Comparison of ENCODE assay signal across 9 mouse cellular contexts in the genomic region with DNA sequence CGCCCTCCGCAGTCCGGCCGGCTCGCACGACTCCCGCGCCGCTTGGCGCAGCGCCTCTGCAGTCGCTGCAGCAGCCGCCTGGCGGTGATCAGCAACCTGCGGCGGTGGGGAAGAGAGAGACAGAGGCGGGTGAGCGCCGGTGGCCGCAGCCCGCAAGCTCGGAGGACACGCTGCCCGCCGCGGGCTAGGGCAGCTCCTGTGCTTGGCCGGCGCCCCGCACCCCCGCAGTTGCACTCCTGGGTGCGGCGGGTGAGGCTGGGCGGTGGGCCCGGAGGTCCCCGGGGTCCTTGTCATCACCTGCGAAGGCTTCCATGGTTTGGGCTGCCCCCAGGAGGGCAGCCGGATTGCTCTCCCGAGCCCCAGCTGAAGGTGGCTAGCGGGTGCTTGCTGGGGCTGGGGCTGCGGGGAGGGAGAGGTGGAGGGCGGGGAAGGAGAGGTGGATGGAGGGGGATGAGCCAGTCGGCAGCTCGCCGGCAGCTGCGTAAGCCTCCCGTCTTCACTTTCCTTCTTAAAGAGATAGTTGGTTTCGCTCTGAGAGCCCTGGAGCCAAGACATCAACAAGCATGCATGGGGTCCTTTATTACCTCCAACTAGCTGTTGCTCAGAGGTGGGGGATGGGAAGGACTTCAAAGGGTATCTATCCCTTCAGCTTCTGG. TPM values are rescaled to one million over a fixed set of nuclear protein-coding genes. Genes with fewer than 3 reads are reported as not detected.
A peak's percentile ranks its signal among the peaks of the same experiment; 100 is the strongest.
DNase-seq lines count a peak whose midpoint lies in the region; ATAC-seq and TF ChIP-seq lines count a peak whose summit lies in the region.
"Had no signal": no experiment of that assay in that cellular context is flagged by ENCODE, and none has a peak within 500 bp of the region (broad histone marks: within the 10 kb centered on the region; RNA-seq: fewer than 3 reads in every experiment).

TSS of gene Snph (minus strand) at position 435 of the 656 bp plus-strand sequence.

- no peaks in the 10 kb centered on the region for H3K36me3 ChIP-seq in hindbrain, embryonic 16.5 days (ENCODE audit: control insufficient read depth, insufficient read depth, low read length)

- under 1% methylated on average over 47 of the region's 47 CpGs for WGBS in hindbrain, embryonic 16.5 days

- H3K4me2 ChIP-seq in hindbrain, embryonic 16.5 days (ENCODE audit: low read length), result peak within 1 kb of the TSS; percentile 84

- peaks cover 9% of the 10 kb centered on the region; the same call in 1 of the 2 replicates for H3K4me1 ChIP-seq in cortical plate, adult 2 months (ENCODE audit: control insufficient read depth, insufficient read depth, low read length)
- peaks cover 22% of the 10 kb centered on the region for H3K4me1 ChIP-seq in hindbrain, embryonic 16.5 days (ENCODE audit: control insufficient read depth, insufficient read depth, low read depth, low read length)

- DNase-seq in adrenal gland, adult (ENCODE audit: inconsistent age in 2 of 2, low spot score in 1 of 2), result peak; percentile 82 to 91
- DNase-seq in gastrocnemius, postnatal 10 days, result peak; percentile 54
- peak; percentile 78 for DNase-seq in left cerebral cortex, adult 11 months (ENCODE audit: low spot score)
- DNase-seq in lung, postnatal 10 days, result peak; percentile 62
- peak; percentile 65 for DNase-seq in ovary, postnatal 36 days (ENCODE audit: low spot score)
- DNase-seq in urinary bladder, adult 2 months (ENCODE audit: low spot score), result peak; percentile 48

- ATAC-seq in hindbrain, embryonic 16.5 days, result peak; percentile 92

- no peaks in the 10 kb centered on the region for H3K27me3 ChIP-seq in hindbrain, embryonic 16.5 days (replicated peaks; ENCODE audit: control insufficient read depth, insufficient read depth, low read length)

- peak within 1 kb of the TSS; percentile 93 for H3K9ac ChIP-seq in hindbrain, embryonic 16.5 days (ENCODE audit: low read depth, low read length)

- H3K9me3 ChIP-seq in hindbrain, embryonic 16.5 days (ENCODE audit: control insufficient read depth, low read length), result no peaks in the 10 kb centered on the region

- TF ChIP-seq CTCF in cortical plate, adult 2 months (IDR thresholded peaks at IDR 0.05; ENCODE audit: extremely low read depth, insufficient read depth, low read length), result no peak

- peak within 1 kb of the TSS; percentile 47 for H3K4me3 ChIP-seq in cortical plate, adult 2 months (ENCODE audit: insufficient read depth, low read length)
- peak within 1 kb of the TSS; percentile 92 for H3K4me3 ChIP-seq in hindbrain, embryonic 16.5 days (ENCODE audit: low read length)
- H3K4me3 ChIP-seq: erythroblast, embryonic 14.5 days had no signal

- TF ChIP-seq POLR2A in cortical plate, adult 2 months (IDR thresholded peaks at IDR 0.05; ENCODE audit: extremely low read depth, insufficient read depth, low read length), result peak; percentile 57; the same call in 1 of the 2 replicates

- peak within 1 kb of the TSS; percentile 95 for H3K27ac ChIP-seq in cortical plate, adult 2 months (ENCODE audit: insufficient read depth, low read length)
- peak within 1 kb of the TSS; percentile 94 for H3K27ac ChIP-seq in hindbrain, embryonic 16.5 days (ENCODE audit: low read depth, low read length)

RNA-seq across cellular contexts. Expression of gene Snph, which starts in this region (rescaled TPM):
- 170 and 186 TPM in 2 replicates for polyA plus RNA-seq in cortical plate, adult 2 months (2012; rRNA removed)
- total RNA-seq in gastrocnemius, postnatal 10 days (2021), result 1 to 10 TPM; 6.4 to 8.2 TPM
- 24.8 and 28.3 TPM in 2 replicates for polyA plus RNA-seq in hindbrain, embryonic 16.5 days (2015; fragmentation: Nextera tagmentation; extraction: Ambion mirVana)
- polyA plus RNA-seq in urinary bladder, adult 2 months (2012; rRNA removed), result 1.4 and 2.9 TPM in 2 replicates
- polyA plus RNA-seq: erythroblast, embryonic 14.5 days had no signal

Comparison
In these comparisons a context has a peak if more than half of its experiments do, and no peak if none do; other contexts are left out.
1. Peak in every context shown above with its lines: DNase-seq, ATAC-seq, H3K4me3 ChIP-seq and H3K27ac ChIP-seq.